15 mouse cellular contexts compared by ENCODE assay signal in genomic region chr6:66985500-66985899, GRCm38 (mm10).
"Had no signal": no experiment of that assay in that cellular context is flagged by ENCODE, and none has a peak within 500 bp of the region (broad histone marks: within the 10 kb centered on the region; RNA-seq: fewer than 3 reads in every experiment).

No protein-coding gene starts in this region.

- H3K4me3 ChIP-seq: intestine, embryonic 15.5 days; left cerebral cortex, adult 2 months; limb, embryonic 12.5 days; liver, embryonic 15.5 days; midbrain, embryonic 15.5 days; neural tube, embryonic 13.5 days had no signal

- ATAC-seq: midbrain, embryonic 15.5 days had no signal

- H3K27me3 ChIP-seq: intestine, embryonic 15.5 days; limb, embryonic 12.5 days; liver, embryonic 15.5 days; midbrain, embryonic 15.5 days; neural tube, embryonic 13.5 days had no signal

- H3K4me1 ChIP-seq: midbrain, embryonic 15.5 days had no signal

- H3K9ac ChIP-seq: intestine, embryonic 15.5 days; limb, embryonic 12.5 days; liver, embryonic 15.5 days; lung, embryonic 14.5 days; midbrain, embryonic 15.5 days; neural tube, embryonic 13.5 days had no signal

- DNase-seq: kidney, postnatal 14 days; lung, embryonic 14.5 days; lung, postnatal 10 days; retina, postnatal 1 day; right cerebral cortex, postnatal 4 days; spleen, adult 18-20 months; thymus, adult 2 months; thymus, postnatal 25 days had no signal

- H3K9me3 ChIP-seq: intestine, embryonic 15.5 days; limb, embryonic 12.5 days; liver, embryonic 15.5 days; midbrain, embryonic 15.5 days; neural tube, embryonic 13.5 days had no signal

- H3K27ac ChIP-seq: intestine, embryonic 15.5 days; left cerebral cortex, adult 2 months; limb, embryonic 12.5 days; liver, embryonic 15.5 days; macrophage; midbrain, embryonic 15.5 days; neural tube, embryonic 13.5 days had no signal

- H3K36me3 ChIP-seq: intestine, embryonic 15.5 days; limb, embryonic 12.5 days; liver, embryonic 15.5 days; midbrain, embryonic 15.5 days; neural tube, embryonic 13.5 days had no signal

- H3K4me2 ChIP-seq: intestine, embryonic 15.5 days; limb, embryonic 12.5 days; liver, embryonic 15.5 days; lung, embryonic 14.5 days; midbrain, embryonic 15.5 days; neural tube, embryonic 13.5 days had no signal
